Mouse (Mus musculus): ENCODE measurements around the gene Ncl. TPM values are rescaled to one million over a fixed set of nuclear protein-coding genes. Genes with fewer than 3 reads are reported as not detected.
"Not testable (repeated sequence)": the region's sequence is repeated elsewhere in the genome, so short reads cannot be mapped to it uniquely, and the experiment has no call there.

Gene Ncl
- polyA plus RNA-seq, 1 experiment from 2014 or later: 360 TPM

DNA sequence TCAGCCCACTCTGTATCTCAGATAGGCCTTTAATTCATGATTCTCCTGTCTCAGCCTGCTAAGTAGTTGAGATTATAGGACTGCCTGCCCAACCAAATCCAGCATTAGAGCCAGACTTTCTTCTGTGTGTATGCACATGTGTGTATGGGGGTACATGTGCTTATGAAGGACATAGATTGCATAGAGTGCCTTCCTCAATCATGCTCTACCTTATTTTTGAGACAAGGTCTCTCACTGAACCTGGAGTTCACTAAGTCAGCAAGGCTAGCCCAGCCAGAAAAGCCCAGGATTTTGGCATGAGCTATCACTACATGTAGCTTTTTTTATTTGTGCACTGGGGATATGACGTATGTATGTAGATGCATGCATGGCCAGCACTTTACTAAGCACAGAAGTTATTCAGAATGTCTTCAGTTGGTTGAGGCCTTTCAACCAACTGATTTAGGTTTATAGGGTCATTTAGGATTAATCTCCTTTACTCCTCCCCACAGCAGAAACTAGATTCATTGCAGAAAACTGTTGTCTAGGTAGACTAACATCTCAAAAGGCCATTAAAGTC, 16.0 kb downstream of the Ncl start:
- Histone ChIP-seq H3K36me3 (peaks cover 3% of the 10 kb centered on the region; the same call in 1 of the 2 replicates), H3K27me3 (replicated peaks) (no peaks in the 10 kb centered on the region), H3K4me2 (replicated peaks) (no peak overlapping the region), H3K4me3 (no peak overlapping the region), H3K27ac (no peak overlapping the region), H3K9me3 (no peaks in the 10 kb centered on the region), H3K9ac (no peak overlapping the region), H3K4me1 (no peaks in the 10 kb centered on the region)
- 94% methylated on average over 1 of the region's 1 CpGs for WGBS
- no peak for ATAC-seq (ENCODE audit: low FRiP score, low read depth)

DNA sequence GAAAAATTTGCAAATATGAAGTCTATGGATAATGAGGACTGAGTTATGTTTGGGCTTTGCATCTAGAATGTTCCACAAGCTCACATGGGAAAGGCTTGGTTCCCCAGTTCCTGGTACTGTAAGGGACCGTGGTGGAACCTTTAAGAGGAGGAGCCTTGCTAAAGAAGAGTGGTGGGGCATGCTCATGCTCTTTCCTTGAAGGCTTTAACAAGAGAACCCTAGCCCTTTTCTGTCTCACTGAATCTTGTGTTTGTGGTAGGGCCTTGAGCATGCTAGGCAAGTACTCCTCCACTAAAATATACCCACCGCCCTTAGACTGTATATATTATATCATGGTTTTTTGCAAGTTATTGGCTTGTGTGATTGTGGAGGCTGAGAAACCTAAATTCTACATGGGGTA, 16.8 kb downstream of the Ncl start:
- H3K9me3 ChIP-seq: no peaks in the 10 kb centered on the region
- H3K4me2 ChIP-seq (replicated peaks): no peak overlapping the region
- 90% methylated on average over 2 of the region's 2 CpGs for WGBS
- H3K27ac ChIP-seq: no peak overlapping the region
- H3K9ac ChIP-seq: no peak overlapping the region
- no peaks in the 10 kb centered on the region for H3K27me3 ChIP-seq (replicated peaks)
- no peak overlapping the region for H3K4me3 ChIP-seq
- no peaks in the 10 kb centered on the region for H3K4me1 ChIP-seq
- ATAC-seq (ENCODE audit: low FRiP score, low read depth): no peak
- no peaks in the 10 kb centered on the region for H3K36me3 ChIP-seq

DNA sequence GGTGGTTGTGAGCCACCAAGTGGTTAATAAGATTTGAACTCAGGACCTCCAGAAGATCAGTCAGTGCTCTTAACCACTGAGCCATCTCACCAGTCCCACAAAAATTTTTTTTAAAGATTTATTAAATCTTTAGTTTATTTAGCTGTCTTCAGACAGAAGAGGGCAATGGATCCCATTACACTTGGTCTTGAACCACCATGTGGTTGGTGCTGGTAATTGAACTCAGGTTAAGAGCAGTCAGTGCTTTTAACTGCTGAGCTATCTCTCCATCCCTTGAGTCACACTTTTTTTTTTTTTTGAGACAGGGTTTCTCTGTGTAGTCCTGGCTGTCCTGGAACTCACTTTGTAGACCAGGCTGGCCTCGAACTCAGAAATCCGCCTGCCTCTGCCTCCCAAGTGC, 18.1 kb downstream of the Ncl start:
- H3K4me1 ChIP-seq; H3K9ac ChIP-seq; H3K4me3 ChIP-seq; H3K27ac ChIP-seq; H3K9me3 ChIP-seq; H3K27me3 ChIP-seq (replicated peaks); ATAC-seq (ENCODE audit: low FRiP score, low read depth); H3K36me3 ChIP-seq; H3K4me2 ChIP-seq (replicated peaks): not testable (repeated sequence)
- 94% methylated on average over 2 of the region's 2 CpGs for WGBS

DNA sequence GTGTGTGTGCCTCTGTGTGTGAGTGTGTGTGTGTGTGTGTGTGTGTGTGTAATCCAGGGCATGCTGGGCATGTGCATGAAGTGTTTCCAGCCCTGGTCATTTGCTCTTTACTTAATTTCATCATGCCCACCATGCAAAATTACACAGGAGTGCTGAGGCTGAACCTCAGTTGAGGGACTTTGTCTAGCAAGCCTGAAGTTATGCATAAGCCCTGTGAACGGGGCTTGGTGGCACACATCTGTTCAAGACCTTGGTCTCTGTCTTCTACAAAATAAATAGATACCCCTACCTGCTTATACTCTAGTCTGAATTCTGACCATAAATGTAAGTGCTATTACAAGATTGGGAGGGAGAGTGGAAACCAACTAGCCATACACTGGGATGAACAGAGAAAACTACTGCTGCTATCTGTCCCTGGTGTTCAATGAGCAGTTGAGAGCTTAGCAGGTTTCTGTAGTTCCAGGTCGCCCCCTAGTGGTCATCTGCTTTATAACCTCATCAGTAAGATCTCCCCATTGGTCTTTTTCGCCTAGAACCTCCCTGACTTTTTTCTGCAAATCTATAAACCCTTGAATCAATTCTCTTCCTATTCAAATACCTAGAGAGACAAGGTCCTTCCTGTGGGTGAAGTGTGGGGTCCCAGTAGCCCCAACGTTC, 19.9 kb downstream of the Ncl start:
- ATAC-seq (ENCODE audit: low FRiP score, low read depth): peak; percentile 66; the same call in 1 of the 2 replicates
- WGBS: 35% methylated on average over 4 of the region's 4 CpGs

DNA sequence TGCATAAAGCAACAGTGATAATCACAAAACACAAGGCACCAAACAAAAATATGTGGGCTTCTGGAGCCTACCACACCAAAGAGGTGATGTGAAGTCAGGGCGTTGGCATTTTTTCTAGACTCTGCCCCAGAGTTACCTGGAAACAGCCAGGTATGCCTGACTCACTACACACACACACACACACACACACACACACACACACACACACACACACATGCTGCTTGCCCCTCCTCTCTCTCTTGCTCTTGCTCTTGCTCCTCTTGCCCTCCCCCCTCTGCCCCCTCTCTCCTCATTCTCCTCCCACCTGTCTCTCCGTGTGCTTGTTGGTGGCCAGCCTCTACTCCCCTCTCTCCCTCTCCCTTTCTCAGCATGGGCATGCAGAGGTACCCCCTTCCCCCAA, 22.9 kb downstream of the Ncl start:
- ATAC-seq (ENCODE audit: low FRiP score, low read depth): no peak
- H3K4me1 ChIP-seq: no peaks in the 10 kb centered on the region
- WGBS: 47% methylated on average over 2 of the region's 2 CpGs
- H3K4me2 ChIP-seq (replicated peaks): no peak overlapping the region
- H3K36me3 ChIP-seq: no peaks in the 10 kb centered on the region
- H3K27me3 ChIP-seq (replicated peaks): no peaks in the 10 kb centered on the region
- H3K9ac ChIP-seq: no peak overlapping the region
- no peak overlapping the region for H3K27ac ChIP-seq
- H3K9me3 ChIP-seq: no peaks in the 10 kb centered on the region
- no peak overlapping the region for H3K4me3 ChIP-seq

More for the DNA sequence above, 19.9 kb downstream of the Ncl start:
- Histone ChIP-seq H3K4me1 (no peaks in the 10 kb centered on the region), H3K27ac (no peak overlapping the region), H3K9me3 (no peaks in the 10 kb centered on the region), H3K9ac (no peak overlapping the region), H3K36me3 (no peaks in the 10 kb centered on the region), H3K4me2 (replicated peaks) (no peak overlapping the region), H3K27me3 (replicated peaks) (no peaks in the 10 kb centered on the region), H3K4me3 (no peak overlapping the region)

DNA sequence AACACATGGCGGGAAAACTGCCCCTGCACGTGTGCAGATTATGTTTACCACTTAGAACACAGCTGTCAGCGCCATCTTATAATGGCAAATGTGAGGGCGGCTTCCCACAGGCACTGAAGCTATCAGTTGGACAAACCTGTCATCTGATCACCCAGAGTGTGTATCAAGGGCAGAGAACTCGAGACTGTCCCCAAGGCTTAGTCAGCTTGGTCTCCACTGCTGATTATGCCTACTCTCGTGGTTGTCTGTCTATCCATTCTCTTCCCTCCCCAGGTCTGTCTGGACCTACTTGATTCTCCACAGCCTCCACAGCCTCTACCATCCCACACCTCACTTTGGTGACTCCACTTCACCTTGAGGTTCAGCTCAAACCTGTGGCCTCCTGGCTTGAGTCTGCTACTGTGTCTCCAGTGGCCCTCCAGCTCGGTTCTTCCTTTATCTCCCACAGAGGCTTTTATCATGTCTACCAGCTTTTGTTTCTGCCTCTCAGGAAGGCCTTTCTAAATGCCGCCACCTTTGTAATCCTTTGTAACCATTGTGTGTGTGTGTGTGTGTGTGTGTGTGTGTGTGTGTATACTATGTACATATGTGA, 38.3 kb downstream of the Ncl start:
- no peaks in the 10 kb centered on the region for H3K36me3 ChIP-seq
- H3K9ac ChIP-seq: no peak overlapping the region
- H3K9me3 ChIP-seq: no peaks in the 10 kb centered on the region
- WGBS: 86% methylated on average over 7 of the region's 8 CpGs
- no peak overlapping the region for H3K4me3 ChIP-seq
- H3K4me2 ChIP-seq (replicated peaks): no peak overlapping the region
- H3K4me1 ChIP-seq: no peaks in the 10 kb centered on the region
- ATAC-seq (ENCODE audit: low FRiP score, low read depth): no peak
- no peak overlapping the region for H3K27ac ChIP-seq
- H3K27me3 ChIP-seq (replicated peaks): no peaks in the 10 kb centered on the region

DNA sequence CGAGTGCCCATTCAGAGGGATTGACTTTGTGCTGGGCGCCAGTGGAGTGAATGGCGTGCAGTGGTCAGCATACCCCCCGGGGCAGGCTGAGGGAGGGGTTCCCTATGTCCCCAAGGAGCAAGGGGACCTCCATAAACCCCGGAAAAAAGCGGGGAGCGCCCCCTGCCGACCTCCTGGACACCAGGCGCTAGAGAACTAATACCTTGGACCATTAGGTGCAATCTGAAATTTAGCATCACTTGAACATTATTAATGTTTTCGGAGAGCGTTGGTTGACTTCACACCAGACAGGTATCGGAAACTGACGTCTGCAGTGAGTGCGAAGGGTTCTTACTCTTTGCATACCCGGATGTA, 45.5 kb downstream of the Ncl start:
- Histone ChIP-seq H3K36me3 (no peaks in the 10 kb centered on the region), H3K27ac (no peak overlapping the region), H3K4me2 (replicated peaks) (no peak overlapping the region), H3K4me3 (no peak overlapping the region), H3K27me3 (replicated peaks) (no peaks in the 10 kb centered on the region), H3K4me1 (peaks cover 11% of the 10 kb centered on the region; the same call in 1 of the 2 replicates), H3K9me3 (no peaks in the 10 kb centered on the region), H3K9ac (no peak overlapping the region)
- 39% methylated on average over 15 of the region's 15 CpGs for WGBS
- ATAC-seq (ENCODE audit: low FRiP score, low read depth): no peak

DNA sequence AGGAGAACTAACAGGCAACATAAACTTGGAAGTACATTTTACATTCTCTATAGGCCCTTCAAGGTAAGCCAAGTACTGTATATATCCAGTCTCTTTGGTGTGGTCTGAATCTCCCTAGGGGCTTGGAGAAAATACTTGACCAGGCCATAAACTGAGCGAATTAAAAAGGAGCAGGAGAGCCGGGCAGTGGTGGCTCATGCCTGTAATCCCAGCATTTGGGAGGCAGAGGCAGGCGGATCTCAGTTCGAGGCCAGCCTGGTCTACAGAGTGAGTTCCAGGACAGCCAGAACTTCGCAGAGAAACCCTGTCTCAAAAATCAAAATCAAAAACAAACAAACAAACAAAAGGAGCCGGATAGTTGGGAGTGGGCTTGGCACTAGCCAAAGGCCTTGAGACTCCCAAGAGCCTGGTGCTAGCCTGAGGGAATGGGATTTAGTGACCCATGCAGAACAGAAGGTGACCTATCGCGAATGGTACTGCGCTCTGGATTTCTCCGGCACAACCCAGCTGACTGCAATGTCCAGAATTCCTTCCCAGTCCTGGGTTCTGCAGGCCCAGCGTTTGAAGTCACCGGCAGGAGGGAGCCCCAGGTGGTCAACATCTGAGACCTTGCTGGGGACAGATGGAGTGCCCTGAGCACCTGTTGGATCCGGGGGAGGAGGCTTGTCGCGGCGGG, 46.0 kb downstream of the Ncl start:
- no peak overlapping the region for H3K27ac ChIP-seq
- no peaks in the 10 kb centered on the region for H3K36me3 ChIP-seq
- 51% methylated on average over 16 of the region's 16 CpGs for WGBS
- H3K9me3 ChIP-seq: no peaks in the 10 kb centered on the region
- no peak for ATAC-seq (ENCODE audit: low FRiP score, low read depth)
- no peak overlapping the region for H3K4me3 ChIP-seq
- H3K9ac ChIP-seq: no peak overlapping the region
- no peaks in the 10 kb centered on the region for H3K27me3 ChIP-seq (replicated peaks)
- no peak overlapping the region for H3K4me2 ChIP-seq (replicated peaks)
- H3K4me1 ChIP-seq: peaks cover 11% of the 10 kb centered on the region; the same call in 1 of the 2 replicates

DNA sequence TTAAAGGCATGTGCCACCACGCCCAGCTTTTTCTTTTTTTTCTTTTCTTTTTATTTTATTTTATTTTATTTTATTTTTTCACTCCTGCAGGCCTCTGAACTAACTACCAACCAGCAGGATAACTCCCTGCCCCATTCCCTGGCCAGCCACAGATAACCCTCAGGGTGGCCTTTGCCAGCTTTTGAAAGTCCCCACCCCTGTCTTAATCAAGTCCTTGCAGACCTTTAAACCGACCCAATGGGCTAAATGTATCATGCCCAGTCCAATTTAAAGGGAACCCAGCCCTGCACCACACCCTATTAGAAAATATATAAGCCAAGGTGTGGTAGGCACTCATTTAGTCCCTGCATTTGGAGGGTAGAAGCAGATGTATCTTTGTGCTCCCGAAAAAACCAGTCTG, 46.9 kb downstream of the Ncl start:
- no peaks in the 10 kb centered on the region for H3K27me3 ChIP-seq (replicated peaks)
- no peaks in the 10 kb centered on the region for H3K36me3 ChIP-seq
- no peak for ATAC-seq (ENCODE audit: low FRiP score, low read depth)
- no peaks in the 10 kb centered on the region for H3K9me3 ChIP-seq
- no peak overlapping the region for H3K27ac ChIP-seq
- no peak overlapping the region for H3K9ac ChIP-seq
- H3K4me1 ChIP-seq: peaks cover 11% of the 10 kb centered on the region; the same call in 1 of the 2 replicates
- WGBS: 79% methylated on average over 3 of the region's 3 CpGs
- no peak overlapping the region for H3K4me2 ChIP-seq (replicated peaks)
- H3K4me3 ChIP-seq: no peak overlapping the region

DNA sequence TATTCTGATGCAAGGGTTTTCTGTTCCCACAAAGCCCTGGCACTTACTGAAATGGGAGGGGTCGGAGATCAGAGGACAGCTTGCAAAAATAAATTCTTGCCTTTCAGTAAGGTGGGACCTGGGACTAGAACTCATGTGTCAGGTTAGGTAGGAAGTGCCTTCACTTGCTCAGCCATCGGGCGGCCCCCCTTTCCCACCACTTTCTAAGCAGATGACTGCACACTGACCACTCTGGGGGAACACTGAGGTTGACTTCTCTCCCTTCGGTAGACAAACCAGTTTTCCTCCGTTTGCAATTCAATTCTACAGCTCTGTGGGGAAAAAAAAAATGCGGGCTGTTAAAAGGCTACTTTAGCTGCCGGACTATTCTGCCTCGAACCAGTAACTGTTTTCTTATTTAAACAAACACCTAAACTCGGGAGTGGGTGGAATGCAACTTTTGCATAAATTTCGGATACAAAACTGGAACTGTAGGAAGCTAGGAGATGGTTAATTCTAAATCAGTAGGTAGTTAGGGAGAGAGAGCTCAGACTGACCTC, 47.7 kb downstream of the Ncl start:
- Histone ChIP-seq H3K36me3 (no peaks in the 10 kb centered on the region), H3K9me3 (no peaks in the 10 kb centered on the region), H3K27me3 (replicated peaks) (0 out of 2 replicates have a peak, but pooled peaks cover 2% of the 10 kb centered on the region), H3K9ac (no peak overlapping the region), H3K4me1 (peaks cover 11% of the 10 kb centered on the region; the same call in 1 of the 2 replicates), H3K4me3 (no peak overlapping the region), H3K27ac (no peak overlapping the region), H3K4me2 (replicated peaks) (no peak overlapping the region)
- WGBS: 17% methylated on average over 10 of the region's 10 CpGs
- no peak for ATAC-seq (ENCODE audit: low FRiP score, low read depth)

DNA sequence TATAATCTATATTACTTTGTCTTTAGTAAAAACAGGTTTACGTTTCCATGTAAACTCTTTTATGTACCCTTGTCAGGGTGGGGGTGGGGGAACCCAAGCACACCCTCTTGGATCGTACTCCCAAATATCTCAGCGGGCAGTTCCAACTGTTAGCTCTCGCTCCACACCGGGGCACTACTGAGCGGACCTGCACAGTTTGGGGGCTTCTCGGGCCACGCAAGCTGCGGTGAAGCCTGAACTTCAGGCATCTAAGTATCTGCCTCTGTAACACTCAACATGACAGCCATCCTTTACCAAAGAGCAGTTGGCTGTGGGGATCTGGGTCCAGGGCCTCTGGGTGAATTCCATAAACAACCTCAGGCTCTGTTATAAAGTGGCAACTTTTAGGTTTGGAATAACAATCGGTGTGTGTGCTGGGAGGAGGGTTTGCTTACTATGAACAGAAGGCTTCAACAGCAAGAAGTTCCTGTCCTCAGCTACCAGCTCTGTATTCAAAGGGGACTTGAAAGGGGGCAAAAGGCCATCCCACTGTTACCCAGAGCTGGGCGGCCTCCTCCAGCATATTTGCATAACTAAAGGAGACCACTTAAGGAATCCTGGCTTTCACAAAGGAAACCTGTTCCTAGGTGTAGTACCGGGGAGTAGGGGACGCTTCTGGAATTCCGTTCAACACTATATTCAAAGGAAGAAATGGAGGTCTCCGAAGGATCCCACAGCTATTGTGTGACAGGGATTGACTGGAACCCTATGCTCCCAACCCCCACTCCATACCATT, 48.5 kb downstream of the Ncl start:
- Histone ChIP-seq H3K27ac (no peak overlapping the region), H3K9me3 (no peaks in the 10 kb centered on the region), H3K27me3 (replicated peaks) (0 out of 2 replicates have a peak, but pooled peaks cover 5% of the 10 kb centered on the region), H3K36me3 (no peaks in the 10 kb centered on the region), H3K4me3 (no peak overlapping the region), H3K9ac (no peak overlapping the region), H3K4me1 (peaks cover 11% of the 10 kb centered on the region; the same call in 1 of the 2 replicates), H3K4me2 (replicated peaks) (no peak overlapping the region)
- 0 out of 2 replicates have a peak, but pooled peaks have one; percentile 23 for ATAC-seq (ENCODE audit: low FRiP score, low read depth)
- 16% methylated on average over 15 of the region's 15 CpGs for WGBS

Data from neural tube, embryonic 12.5 days (tissue).